Mouse (Mus musculus): ENCODE results near the gene Ubac2. TPM values are rescaled to one million over a fixed set of nuclear protein-coding genes. Genes with fewer than 3 reads are reported as not detected.

Ubac2 gene
- polyA plus RNA-seq, 2 experiments: 46.3 to 66.9 TPM

DNA sequence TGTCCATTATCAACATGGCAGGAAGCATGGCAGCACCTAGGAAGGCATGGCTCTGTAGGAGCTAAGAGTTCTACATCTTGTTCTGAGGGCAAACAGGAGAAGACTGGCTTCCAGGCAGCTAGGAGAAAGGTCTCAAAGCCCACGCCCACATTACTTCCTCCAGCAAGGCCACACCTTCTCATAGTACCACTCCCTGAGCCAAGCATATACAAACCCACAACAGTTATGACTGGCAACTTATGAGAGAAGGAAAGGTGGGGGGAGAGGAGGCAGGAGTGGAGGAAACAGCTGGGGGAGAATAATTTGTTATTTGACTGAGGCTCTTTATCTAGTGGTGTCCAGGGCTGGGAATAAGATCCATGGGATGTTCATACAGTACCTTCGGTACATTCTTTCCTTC, 157.4 kb downstream of the Ubac2 start:
- H3K4me1 ChIP-seq (ENCODE audit: control insufficient read depth, insufficient read depth, low read length): no peaks in the 10 kb centered on the region
- no peak overlapping the region for H3K27ac ChIP-seq (replicated peaks; ENCODE audit: low read depth, low read length)

DNA sequence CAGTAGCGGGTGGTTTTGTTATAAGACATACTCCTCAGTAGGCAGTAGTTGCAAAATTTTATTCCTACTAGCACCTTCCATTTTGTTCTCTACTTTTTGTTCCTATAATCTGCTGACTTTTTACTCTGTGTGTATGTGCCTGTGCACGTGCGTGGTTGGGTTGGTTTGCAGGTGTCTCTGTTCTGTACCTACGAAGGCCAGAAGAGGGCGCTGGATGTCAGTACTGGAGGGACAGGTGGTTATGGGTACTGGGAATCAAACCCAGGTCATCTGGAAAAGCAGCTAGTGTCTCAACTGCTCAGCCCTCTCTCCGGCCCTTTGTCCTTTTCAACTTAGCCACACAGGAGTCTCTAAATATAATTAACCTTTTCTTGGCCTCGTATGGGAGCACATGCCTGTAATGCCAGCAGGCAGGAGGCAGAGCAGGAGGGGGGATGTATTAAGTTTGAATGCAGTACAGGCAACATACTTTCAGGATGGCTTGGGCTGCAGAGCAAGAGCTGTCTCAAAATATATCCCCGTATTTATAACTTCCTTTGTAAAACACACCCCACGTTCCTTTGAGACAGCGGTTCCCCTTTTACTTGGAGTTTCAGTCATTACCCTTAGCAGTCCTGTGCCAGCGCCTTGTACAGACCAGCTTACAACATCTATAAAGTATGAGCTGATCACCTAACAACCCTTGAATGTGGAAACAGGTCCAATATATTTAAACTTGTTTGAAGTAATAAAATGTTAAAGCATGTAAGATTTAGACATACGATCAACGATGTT, 160.6 kb downstream of the Ubac2 start:
- ATAC-seq (ENCODE audit: low FRiP score, low read depth) (no peak), DNase-seq (ENCODE audit: low spot score) (no peak)
- Histone ChIP-seq H3K4me1 (ENCODE audit: control insufficient read depth, insufficient read depth, low read length) (no peaks in the 10 kb centered on the region), H3K4me3 (replicated peaks; ENCODE audit: low read length) (no peak overlapping the region), H3K27ac (replicated peaks; ENCODE audit: low read depth, low read length) (no peak overlapping the region), H3K36me3 (ENCODE audit: control insufficient read depth, insufficient read depth, low read length) (no peaks in the 10 kb centered on the region), H3K9ac (ENCODE audit: low read depth, low read length, severe bottlenecking) (no peak overlapping the region), H3K4me2 (replicated peaks; ENCODE audit: low read depth, low read length, severe bottlenecking) (no peak overlapping the region), H3K27me3 (ENCODE audit: control insufficient read depth, insufficient read depth, low read length) (no peaks in the 10 kb centered on the region), H3K9me3 (ENCODE audit: control insufficient read depth, low read length) (no peaks in the 10 kb centered on the region)
- WGBS: 63% methylated on average over 13 of the region's 13 CpGs
- no peak for TF ChIP-seq POLR2A (IDR thresholded peaks at IDR 0.05; ENCODE audit: borderline replicate concordance, extremely low read depth, insufficient read depth, insufficient read length)

More for the DNA sequence above, 157.4 kb downstream of the Ubac2 start:
- Histone ChIP-seq H3K27me3 (ENCODE audit: control insufficient read depth, insufficient read depth, low read length) (no peaks in the 10 kb centered on the region), H3K4me3 (replicated peaks; ENCODE audit: low read length) (no peak overlapping the region), H3K4me2 (replicated peaks; ENCODE audit: low read depth, low read length, severe bottlenecking) (no peak overlapping the region), H3K9ac (ENCODE audit: low read depth, low read length, severe bottlenecking) (no peak overlapping the region), H3K9me3 (ENCODE audit: control insufficient read depth, low read length) (no peaks in the 10 kb centered on the region), H3K36me3 (ENCODE audit: control insufficient read depth, insufficient read depth, low read length) (no peaks in the 10 kb centered on the region)
- 75% methylated on average over 2 of the region's 2 CpGs for WGBS
- DNase-seq (ENCODE audit: low spot score): no peak
- TF ChIP-seq POLR2A (IDR thresholded peaks at IDR 0.05; ENCODE audit: borderline replicate concordance, extremely low read depth, insufficient read depth, insufficient read length): no peak
- ATAC-seq (ENCODE audit: low FRiP score, low read depth): no peak

DNA sequence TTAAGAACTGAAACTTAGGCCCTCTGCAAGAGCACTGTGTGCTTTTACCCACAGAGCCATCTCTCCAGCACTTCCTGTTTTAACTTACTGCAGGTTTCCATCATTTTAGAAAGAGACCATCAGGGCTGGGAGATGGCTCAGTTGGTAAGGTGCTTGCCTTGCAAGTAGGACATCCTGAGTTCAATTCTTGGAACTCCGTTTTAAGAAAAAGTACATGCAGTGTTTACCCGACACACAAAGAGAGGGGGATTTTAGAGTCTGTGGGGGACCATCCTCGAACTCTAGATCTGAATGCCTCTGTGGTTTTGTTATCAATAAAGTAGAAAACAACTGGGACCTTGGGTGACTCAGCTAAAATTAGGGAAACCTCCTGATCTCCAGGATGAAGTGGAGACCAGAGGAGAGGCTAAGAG, 163.0 kb downstream of the Ubac2 start:
- Histone ChIP-seq H3K4me1 (ENCODE audit: control insufficient read depth, insufficient read depth, low read length) (no peaks in the 10 kb centered on the region), H3K4me2 (replicated peaks; ENCODE audit: low read depth, low read length, severe bottlenecking) (no peak overlapping the region), H3K9me3 (ENCODE audit: control insufficient read depth, low read length) (no peaks in the 10 kb centered on the region), H3K9ac (ENCODE audit: low read depth, low read length, severe bottlenecking) (no peak overlapping the region), H3K36me3 (ENCODE audit: control insufficient read depth, insufficient read depth, low read length) (no peaks in the 10 kb centered on the region), H3K4me3 (replicated peaks; ENCODE audit: low read length) (no peak overlapping the region), H3K27ac (replicated peaks; ENCODE audit: low read depth, low read length) (no peak overlapping the region), H3K27me3 (ENCODE audit: control insufficient read depth, insufficient read depth, low read length) (no peaks in the 10 kb centered on the region)
- no peak for TF ChIP-seq POLR2A (IDR thresholded peaks at IDR 0.05; ENCODE audit: borderline replicate concordance, extremely low read depth, insufficient read depth, insufficient read length)
- ATAC-seq (ENCODE audit: low FRiP score, low read depth) (no peak), DNase-seq (ENCODE audit: low spot score) (no peak)
- WGBS: 85% methylated on average over 3 of the region's 3 CpGs

DNA sequence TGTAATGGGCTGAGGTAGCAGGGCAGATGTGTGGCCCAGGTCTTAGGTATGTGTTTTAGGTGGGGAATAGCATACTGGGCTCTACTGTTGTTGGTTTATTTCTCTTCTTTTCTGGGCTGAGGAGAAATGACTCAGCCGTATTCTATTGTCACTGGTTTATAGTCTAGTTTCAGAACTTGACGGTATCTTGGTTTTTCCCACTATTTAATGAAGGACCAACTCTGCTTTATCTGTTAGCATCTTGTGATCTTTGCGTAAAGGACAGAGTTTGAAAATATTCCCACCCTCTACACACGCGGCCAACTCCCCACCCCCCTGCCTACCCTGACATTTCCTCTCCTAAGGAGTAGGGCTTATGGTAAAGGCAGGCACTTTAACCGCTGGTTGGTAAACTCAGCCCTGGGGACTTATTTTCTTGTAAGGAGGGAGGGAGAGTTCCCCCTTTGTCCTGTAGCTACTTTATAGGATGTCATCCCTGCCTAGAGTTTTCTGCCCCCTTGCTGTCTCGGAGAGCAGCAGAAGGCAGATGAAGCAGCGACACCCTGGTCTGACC, 163.8 kb downstream of the Ubac2 start:
- no peak for TF ChIP-seq POLR2A (IDR thresholded peaks at IDR 0.05; ENCODE audit: borderline replicate concordance, extremely low read depth, insufficient read depth, insufficient read length)
- no peak overlapping the region for H3K9ac ChIP-seq (ENCODE audit: low read depth, low read length, severe bottlenecking)
- H3K36me3 ChIP-seq (ENCODE audit: control insufficient read depth, insufficient read depth, low read length): no peaks in the 10 kb centered on the region
- no peaks in the 10 kb centered on the region for H3K27me3 ChIP-seq (ENCODE audit: control insufficient read depth, insufficient read depth, low read length)
- no peak for DNase-seq (ENCODE audit: low spot score)
- no peak overlapping the region for H3K4me3 ChIP-seq (replicated peaks; ENCODE audit: low read length)
- no peak for ATAC-seq (ENCODE audit: low FRiP score, low read depth)
- no peaks in the 10 kb centered on the region for H3K9me3 ChIP-seq (ENCODE audit: control insufficient read depth, low read length)
- no peak overlapping the region for H3K4me2 ChIP-seq (replicated peaks; ENCODE audit: low read depth, low read length, severe bottlenecking)
- no peak overlapping the region for H3K27ac ChIP-seq (replicated peaks; ENCODE audit: low read depth, low read length)
- no peaks in the 10 kb centered on the region for H3K4me1 ChIP-seq (ENCODE audit: control insufficient read depth, insufficient read depth, low read length)
- WGBS: 68% methylated on average over 8 of the region's 8 CpGs

DNA sequence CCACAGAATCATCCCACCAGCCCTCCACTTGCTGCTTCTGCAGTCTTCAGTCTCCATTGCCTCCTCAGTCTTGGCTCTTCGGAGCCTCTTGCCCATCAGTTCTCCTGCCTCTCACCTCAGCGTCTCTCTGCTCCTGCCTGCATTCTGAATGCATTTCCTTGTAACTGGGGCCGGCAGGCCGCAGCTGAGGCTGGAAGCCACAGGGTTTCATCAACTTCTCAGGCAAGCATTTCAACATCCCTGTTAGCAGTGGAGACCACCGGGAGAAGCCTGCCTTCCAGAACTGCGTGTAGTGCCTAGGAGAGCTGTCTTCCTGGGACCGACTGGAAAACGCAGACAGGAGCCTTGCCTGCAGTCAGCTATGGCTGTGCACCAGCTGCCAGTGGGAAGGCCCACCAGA, 169.4 kb downstream of the Ubac2 start:
- no peak overlapping the region for H3K4me2 ChIP-seq (replicated peaks; ENCODE audit: low read depth, low read length, severe bottlenecking)
- ATAC-seq (ENCODE audit: low FRiP score, low read depth): no peak
- 92% methylated on average over 8 of the region's 8 CpGs for WGBS

More for the DNA sequence above, 169.4 kb downstream of the Ubac2 start:
- Histone ChIP-seq H3K9ac (ENCODE audit: low read depth, low read length, severe bottlenecking) (no peak overlapping the region), H3K27ac (replicated peaks; ENCODE audit: low read depth, low read length) (no peak overlapping the region), H3K4me3 (replicated peaks; ENCODE audit: low read length) (no peak overlapping the region), H3K36me3 (ENCODE audit: control insufficient read depth, insufficient read depth, low read length) (no peaks in the 10 kb centered on the region), H3K9me3 (ENCODE audit: control insufficient read depth, low read length) (no peaks in the 10 kb centered on the region), H3K4me1 (ENCODE audit: control insufficient read depth, insufficient read depth, low read length) (no peaks in the 10 kb centered on the region), H3K27me3 (ENCODE audit: control insufficient read depth, insufficient read depth, low read length) (no peaks in the 10 kb centered on the region)
- DNase-seq (ENCODE audit: low spot score): no peak
- no peak for TF ChIP-seq POLR2A (IDR thresholded peaks at IDR 0.05; ENCODE audit: borderline replicate concordance, extremely low read depth, insufficient read depth, insufficient read length)

All from limb, embryonic 14.5 days (tissue).